Mouse (Mus musculus) thymus, adult 2 months (tissue): ENCODE results near the gene Col4a4. TPM values are rescaled to one million over a fixed set of nuclear protein-coding genes. Genes with fewer than 3 reads are reported as not detected.

Experiments
- DNase-seq: peaks from one replicate; pipeline ENCODE4 v3.0.0; 2021
- H3K27ac ChIP-seq: fragments of 200-500 bp; 2 replicates; pipeline ENCODE4 v1.5.1; 2012; ENCODE audit warnings: low read length, control low read depth; ENCODE audit not compliant: control insufficient read depth, insufficient read depth
- H3K27me3 ChIP-seq: fragments of 200-500 bp; 2 replicates; pipeline ENCODE4 v1.6.1; 2012; ENCODE audit warnings: mild to moderate bottlenecking, low read length, moderate library complexity, mixed read lengths; ENCODE audit not compliant: control insufficient read depth, insufficient read depth
- H3K36me3 ChIP-seq: fragments of 200-500 bp; 2 replicates; pipeline ENCODE4 v1.6.1; 2012; ENCODE audit warnings: mild to moderate bottlenecking, low read length, moderate library complexity; ENCODE audit not compliant: control insufficient read depth, insufficient read depth
- H3K4me1 ChIP-seq: fragments of 200-500 bp; replicated peaks from 2 replicates; pipeline ENCODE4 v1.6.1; 2012; ENCODE audit warnings: low read length; ENCODE audit not compliant: control insufficient read depth, insufficient read depth
- H3K4me3 ChIP-seq: fragments of 200-500 bp; 2 replicates; pipeline ENCODE4 v1.5.1; 2012; ENCODE audit warnings: mild to moderate bottlenecking, low read length, control low read depth, moderate library complexity; ENCODE audit not compliant: control insufficient read depth, insufficient read depth
- CTCF ChIP-seq: fragments of 200-500 bp; IDR thresholded peaks from 2 replicates; pipeline ENCODE4 v1.5.1; 2012; ENCODE audit warnings: mild to moderate bottlenecking, control low read depth, low read length, moderate library complexity, borderline replicate concordance; ENCODE audit not compliant: control insufficient read depth, poor library complexity, insufficient read depth; ENCODE audit errors: extremely low read depth
- POLR2A ChIP-seq: fragments of 200-500 bp; IDR thresholded peaks from 2 replicates; pipeline ENCODE4 v1.6.1; 2012; ENCODE audit warnings: mild to moderate bottlenecking, low read length, control low read depth, moderate library complexity; ENCODE audit not compliant: control insufficient read depth, poor library complexity, insufficient read depth; ENCODE audit errors: extremely low read depth
- WGBS: fragments of 180-500 bp; shearing (Covaris S2); methylation state at CpG from one replicate; pipeline ENCODE4 v1.1.7; 2018; 5-methylcytosine and 5-hydroxymethylcytosine counted together
- polyA plus RNA-seq: library from polyadenylated mRNA; depleted of rRNA; stranded (reverse); fragments of >200 nt; gene quantifications from 2 replicates; pipeline ENCODE4 v1.2.3, GENCODE M21; 2012

Gene Col4a4
- polyA plus RNA-seq, 1 experiment: 0.23 TPM

- Histone ChIP-seq H3K27me3 (no peaks in the 10 kb centered on the region), H3K4me3 (no peak overlapping the region), H3K36me3 (no peaks in the 10 kb centered on the region), H3K27ac (no peak overlapping the region), H3K4me1 (no peaks in the 10 kb centered on the region)
- TF ChIP-seq CTCF: no peak
- TF ChIP-seq POLR2A: no peak
- DNase-seq: no peak
- WGBS: 92% methylated on average over 7 of the region's 7 CpGs
Measured at GRCm38 (mm10) chr1:82605856-82606255, 19.2 kb upstream of the Col4a4 start.

DNA sequence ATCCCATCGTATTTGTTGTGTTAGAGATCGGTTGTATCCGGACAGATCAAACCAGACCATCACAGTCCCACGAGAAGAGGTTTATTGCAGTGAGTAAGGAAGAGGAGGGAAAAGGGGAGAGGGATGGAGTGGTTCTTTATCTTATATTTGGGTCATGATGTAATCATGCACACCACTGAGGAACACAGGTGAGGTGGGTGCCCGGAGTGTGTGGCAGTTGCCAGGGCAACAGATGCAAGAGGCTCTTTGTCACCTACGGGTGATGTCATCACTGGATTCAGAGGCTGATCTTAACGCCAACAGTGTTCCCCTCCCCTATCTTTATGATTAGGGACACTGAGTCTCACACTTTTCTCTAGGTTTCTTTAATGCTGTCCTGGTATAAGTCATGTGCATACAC lies 18.7 kb upstream of the Col4a4 start:
- no peaks in the 10 kb centered on the region for H3K4me1 ChIP-seq
- no peaks in the 10 kb centered on the region for H3K27me3 ChIP-seq
- 91% methylated on average over 7 of the region's 7 CpGs for WGBS
- TF ChIP-seq POLR2A: no peak
- no peak for TF ChIP-seq CTCF
- DNase-seq: no peak
- H3K4me3 ChIP-seq: no peak overlapping the region
- H3K36me3 ChIP-seq: no peaks in the 10 kb centered on the region
- H3K27ac ChIP-seq: no peak overlapping the region

- no peak for TF ChIP-seq CTCF
- no peak for TF ChIP-seq POLR2A
- no peak overlapping the region for H3K27ac ChIP-seq
Measured at GRCm38 (mm10) chr1:82603198-82603950, 16.7 kb upstream of the Col4a4 start.

GRCm38 (mm10) chr1:82596864-82597596 lies 10.4 kb upstream of the Col4a4 start:
- DNase-seq: no peak
- no peak for TF ChIP-seq POLR2A
- no peak for TF ChIP-seq CTCF
- Histone ChIP-seq H3K27me3 (no peaks in the 10 kb centered on the region), H3K4me1 (no peaks in the 10 kb centered on the region), H3K36me3 (no peaks in the 10 kb centered on the region), H3K27ac (no peak overlapping the region), H3K4me3 (no peak overlapping the region)
- WGBS: 79% methylated on average over 6 of the region's 6 CpGs

More at GRCm38 (mm10) chr1:82603198-82603950, 16.7 kb upstream of the Col4a4 start:
- no peaks in the 10 kb centered on the region for H3K36me3 ChIP-seq
- H3K27me3 ChIP-seq: no peaks in the 10 kb centered on the region
- no peaks in the 10 kb centered on the region for H3K4me1 ChIP-seq
- H3K4me3 ChIP-seq: no peak overlapping the region
- DNase-seq: no peak
- WGBS: 90% methylated on average over 7 of the region's 7 CpGs

- H3K36me3 ChIP-seq: no peaks in the 10 kb centered on the region
- TF ChIP-seq CTCF (no peak), POLR2A (no peak)
- WGBS: 59% methylated on average over 4 of the region's 4 CpGs
- no peak overlapping the region for H3K4me3 ChIP-seq
- DNase-seq: no peak
- no peak overlapping the region for H3K27ac ChIP-seq
- H3K4me1 ChIP-seq: no peaks in the 10 kb centered on the region
- no peaks in the 10 kb centered on the region; the same call in 1 of the 2 replicates for H3K27me3 ChIP-seq
Measured at GRCm38 (mm10) chr1:82590266-82590665, 3.6 kb upstream of the Col4a4 start.

DNA sequence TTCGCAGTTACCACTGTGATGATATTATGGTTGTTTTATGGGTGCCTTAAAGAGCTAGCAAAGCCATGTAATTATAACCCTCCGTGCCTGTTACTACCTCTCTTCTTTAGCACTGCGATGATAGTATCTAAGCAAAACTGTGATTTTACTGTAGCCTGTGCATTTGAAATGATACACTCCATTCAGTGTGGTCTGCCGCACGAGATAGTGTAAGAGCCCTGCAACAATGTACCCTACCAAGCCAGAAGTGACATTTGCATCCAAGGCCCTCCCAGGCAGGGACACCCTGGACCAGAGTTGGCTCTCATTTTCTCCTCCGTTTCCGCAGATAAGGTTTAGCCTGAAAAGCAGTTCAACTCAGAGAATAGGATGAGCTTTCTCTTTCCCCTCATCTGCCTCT lies 668 bp downstream of the Col4a4 start:
- H3K4me1 ChIP-seq: no peaks in the 10 kb centered on the region
- 85% methylated on average over 7 of the region's 7 CpGs for WGBS
- H3K27ac ChIP-seq: no peak overlapping the region
- TF ChIP-seq CTCF (no peak), POLR2A (no peak)
- H3K36me3 ChIP-seq: no peaks in the 10 kb centered on the region
- H3K4me3 ChIP-seq: no peak overlapping the region
- no peak for DNase-seq
- H3K27me3 ChIP-seq: no peaks in the 10 kb centered on the region; the same call in 1 of the 2 replicates
